Mouse (Mus musculus): Measurements from ENCODE around the gene Fat2. TPM values are rescaled to one million over a fixed set of nuclear protein-coding genes. Genes with fewer than 3 reads are reported as not detected.

Gene Fat2
- polyA plus RNA-seq, 1 experiment from 2014 or later = 0.24 TPM

DNA sequence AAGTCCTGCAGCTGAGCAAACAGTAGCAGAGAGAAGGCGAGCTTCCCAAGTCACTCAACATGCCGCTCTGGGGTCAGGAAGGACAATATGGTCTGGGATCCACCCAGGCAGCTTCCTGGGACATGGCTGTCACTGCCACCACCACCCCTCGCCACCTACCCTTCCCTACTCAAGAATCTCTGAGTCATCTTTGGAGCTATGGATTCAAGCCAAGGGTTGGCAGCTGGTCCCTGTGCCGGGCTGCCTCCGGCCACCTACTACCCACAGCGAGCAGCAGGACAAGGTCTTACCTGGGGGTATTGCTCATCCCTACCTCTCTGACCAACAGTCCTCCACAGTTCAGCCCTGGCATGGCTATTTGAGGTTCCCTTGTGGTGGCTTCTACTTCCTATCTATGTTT, 61.6 kb downstream of the Fat2 start:
- Histone ChIP-seq H3K4me2 (ENCODE audit: low read length) (no peak overlapping the region), H3K4me1 (ENCODE audit: control insufficient read depth, insufficient read depth, low read length) (no peaks in the 10 kb centered on the region), H3K4me3 (replicated peaks; ENCODE audit: low read depth, low read length) (no peak overlapping the region), H3K27ac (replicated peaks; ENCODE audit: low read depth, low read length) (no peak overlapping the region), H3K9ac (replicated peaks; ENCODE audit: low read length) (no peak overlapping the region), H3K9me3 (ENCODE audit: control insufficient read depth, low read length) (no peaks in the 10 kb centered on the region), H3K27me3 (ENCODE audit: control insufficient read depth, insufficient read depth, low read length) (no peaks in the 10 kb centered on the region), H3K36me3 (ENCODE audit: control insufficient read depth, insufficient read depth, low read length) (no peaks in the 10 kb centered on the region)
- DNase-seq (peak; percentile 1), ATAC-seq (ENCODE audit: low FRiP score, low TSS enrichment) (no peak)
- 90% methylated on average over 6 of the region's 6 CpGs for WGBS

DNA sequence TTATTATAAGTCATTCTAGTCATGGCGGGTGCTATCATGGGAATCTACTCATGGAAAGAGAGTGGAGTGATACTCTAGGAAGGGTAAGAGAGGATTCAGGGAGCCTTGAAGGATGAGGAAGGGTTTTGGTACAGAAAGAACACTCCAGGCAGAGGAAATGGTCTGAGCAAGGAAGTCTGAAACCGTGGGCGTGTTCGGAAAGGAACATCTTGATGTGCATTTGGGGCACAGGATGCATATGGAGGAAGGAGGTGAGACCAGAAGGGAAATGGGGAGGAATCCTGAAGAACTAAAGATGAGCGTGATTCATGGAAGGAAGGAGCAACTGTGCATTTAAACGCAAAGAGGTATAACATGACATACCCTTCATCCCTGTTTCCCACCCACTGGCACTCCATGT, 67.8 kb downstream of the Fat2 start:
- DNase-seq = no peak
- H3K36me3 ChIP-seq (ENCODE audit: control insufficient read depth, insufficient read depth, low read length) = no peaks in the 10 kb centered on the region
- no peak overlapping the region for H3K4me2 ChIP-seq (ENCODE audit: low read length)
- no peaks in the 10 kb centered on the region for H3K9me3 ChIP-seq (ENCODE audit: control insufficient read depth, low read length)
- H3K4me3 ChIP-seq (replicated peaks; ENCODE audit: low read depth, low read length) = no peak overlapping the region
- H3K4me1 ChIP-seq (ENCODE audit: control insufficient read depth, insufficient read depth, low read length) = no peaks in the 10 kb centered on the region
- no peaks in the 10 kb centered on the region for H3K27me3 ChIP-seq (ENCODE audit: control insufficient read depth, insufficient read depth, low read length)
- no peak overlapping the region for H3K9ac ChIP-seq (replicated peaks; ENCODE audit: low read length)
- ATAC-seq (ENCODE audit: low FRiP score, low TSS enrichment) = no peak
- 91% methylated on average over 6 of the region's 6 CpGs for WGBS
- no peak overlapping the region for H3K27ac ChIP-seq (replicated peaks; ENCODE audit: low read depth, low read length)

DNA sequence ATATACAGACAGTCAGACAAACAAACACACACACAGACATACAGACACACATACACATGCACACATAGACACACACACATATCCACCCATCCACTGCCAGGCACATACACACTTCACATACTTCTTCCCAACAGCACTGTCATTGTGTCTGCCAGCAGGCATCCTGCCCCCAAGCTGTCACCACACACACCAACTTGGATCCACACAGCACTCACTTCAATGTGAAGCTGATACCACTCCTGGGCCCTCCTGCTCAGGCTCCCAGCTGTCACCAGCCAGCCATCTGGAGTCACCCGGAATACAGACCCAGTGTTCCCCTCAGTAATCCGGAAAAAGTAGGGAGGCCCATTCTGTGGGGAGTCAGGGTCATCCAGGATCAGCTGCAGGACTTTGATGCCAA, 70.7 kb downstream of the Fat2 start:
- H3K4me1 ChIP-seq (ENCODE audit: control insufficient read depth, insufficient read depth, low read length) = no peaks in the 10 kb centered on the region
- no peaks in the 10 kb centered on the region for H3K27me3 ChIP-seq (ENCODE audit: control insufficient read depth, insufficient read depth, low read length)
- H3K9ac ChIP-seq (replicated peaks; ENCODE audit: low read length) = no peak overlapping the region
- no peak for ATAC-seq (ENCODE audit: low FRiP score, low TSS enrichment)
- H3K36me3 ChIP-seq (ENCODE audit: control insufficient read depth, insufficient read depth, low read length) = no peaks in the 10 kb centered on the region
- 54% methylated on average over 2 of the region's 2 CpGs for WGBS
- no peak overlapping the region for H3K4me3 ChIP-seq (replicated peaks; ENCODE audit: low read depth, low read length)
- no peak for DNase-seq
- no peaks in the 10 kb centered on the region for H3K9me3 ChIP-seq (ENCODE audit: control insufficient read depth, low read length)
- no peak overlapping the region for H3K27ac ChIP-seq (replicated peaks; ENCODE audit: low read depth, low read length)
- no peak overlapping the region for H3K4me2 ChIP-seq (ENCODE audit: low read length)

DNA sequence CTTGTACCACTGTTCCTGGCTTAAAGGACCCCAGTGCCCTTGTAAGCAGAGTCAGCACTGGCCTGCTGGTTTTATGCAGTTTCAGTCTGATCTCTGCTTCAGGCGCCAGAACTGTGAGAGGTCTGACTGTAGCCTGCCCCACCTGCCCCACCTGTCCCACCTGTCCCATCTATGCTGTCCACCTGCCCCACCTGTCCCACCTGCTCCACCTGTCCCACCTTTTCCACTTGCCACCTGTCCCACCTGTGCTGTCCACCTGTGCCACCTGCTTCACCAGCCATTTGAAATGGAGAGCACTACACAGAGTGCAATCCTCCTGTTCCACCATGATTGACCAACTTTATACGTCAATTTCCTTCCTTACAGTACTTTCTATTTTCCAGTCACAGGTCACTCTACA, 72.0 kb downstream of the Fat2 start:
- ATAC-seq (ENCODE audit: low FRiP score, low TSS enrichment) (no peak), DNase-seq (no peak)
- Histone ChIP-seq H3K9ac (replicated peaks; ENCODE audit: low read length) (no peak overlapping the region), H3K4me2 (ENCODE audit: low read length) (no peak overlapping the region), H3K4me3 (replicated peaks; ENCODE audit: low read depth, low read length) (no peak overlapping the region), H3K36me3 (ENCODE audit: control insufficient read depth, insufficient read depth, low read length) (no peaks in the 10 kb centered on the region), H3K4me1 (ENCODE audit: control insufficient read depth, insufficient read depth, low read length) (no peaks in the 10 kb centered on the region), H3K27me3 (ENCODE audit: control insufficient read depth, insufficient read depth, low read length) (no peaks in the 10 kb centered on the region), H3K27ac (replicated peaks; ENCODE audit: low read depth, low read length) (no peak overlapping the region), H3K9me3 (ENCODE audit: control insufficient read depth, low read length) (no peaks in the 10 kb centered on the region)
- 84% methylated on average over 2 of the region's 2 CpGs for WGBS

DNA sequence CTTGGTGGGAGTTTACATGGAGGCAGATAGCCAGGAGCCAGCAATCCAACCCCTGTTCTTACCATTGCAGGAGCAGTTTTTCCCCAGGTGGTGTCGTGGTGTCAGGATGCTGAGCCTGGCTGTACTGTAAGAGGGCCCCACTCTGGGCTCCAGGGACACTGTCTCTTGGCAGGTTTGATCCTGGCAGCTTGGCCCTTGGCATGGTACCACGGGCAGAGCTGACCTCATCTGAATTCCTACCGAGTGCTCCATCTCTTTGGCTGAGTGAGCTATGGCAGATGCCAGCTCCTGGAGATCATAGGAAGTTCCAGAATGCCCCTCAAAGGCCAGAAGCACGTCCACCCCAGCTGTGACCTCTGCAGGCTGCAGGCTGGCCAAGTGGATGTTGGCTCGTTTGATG, 74.4 kb downstream of the Fat2 start:
- no peaks in the 10 kb centered on the region for H3K4me1 ChIP-seq (ENCODE audit: control insufficient read depth, insufficient read depth, low read length)
- H3K9me3 ChIP-seq (ENCODE audit: control insufficient read depth, low read length) = no peaks in the 10 kb centered on the region
- no peaks in the 10 kb centered on the region for H3K36me3 ChIP-seq (ENCODE audit: control insufficient read depth, insufficient read depth, low read length)
- 81% methylated on average over 5 of the region's 5 CpGs for WGBS
- DNase-seq (no peak), ATAC-seq (ENCODE audit: low FRiP score, low TSS enrichment) (no peak)
- H3K9ac ChIP-seq (replicated peaks; ENCODE audit: low read length) = no peak overlapping the region
- H3K4me2 ChIP-seq (ENCODE audit: low read length) = no peak overlapping the region
- H3K27me3 ChIP-seq (ENCODE audit: control insufficient read depth, insufficient read depth, low read length) = no peaks in the 10 kb centered on the region
- H3K27ac ChIP-seq (replicated peaks; ENCODE audit: low read depth, low read length) = no peak overlapping the region
- no peak overlapping the region for H3K4me3 ChIP-seq (replicated peaks; ENCODE audit: low read depth, low read length)

DNA sequence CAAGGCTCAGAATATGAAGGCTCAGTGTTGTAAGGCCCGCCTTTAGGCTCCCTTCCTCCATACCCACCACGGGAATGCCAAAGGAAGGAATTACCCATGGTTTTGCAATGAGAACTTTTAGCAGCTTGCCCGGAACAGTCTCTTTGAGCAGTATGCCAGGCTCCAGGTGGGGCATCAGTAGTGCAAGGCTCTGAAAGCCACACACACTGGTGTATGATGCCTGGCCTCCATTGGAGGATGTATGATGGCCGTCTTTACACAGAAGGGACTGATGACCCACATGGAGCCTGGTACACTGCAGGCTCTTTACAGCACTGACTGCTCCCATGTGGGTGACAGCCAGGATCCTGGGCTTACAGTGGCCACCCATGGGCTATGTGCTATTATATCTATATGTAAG, 75.3 kb downstream of the Fat2 start:
- Histone ChIP-seq H3K27ac (replicated peaks; ENCODE audit: low read depth, low read length) (no peak overlapping the region), H3K36me3 (ENCODE audit: control insufficient read depth, insufficient read depth, low read length) (no peaks in the 10 kb centered on the region), H3K27me3 (ENCODE audit: control insufficient read depth, insufficient read depth, low read length) (no peaks in the 10 kb centered on the region), H3K4me3 (replicated peaks; ENCODE audit: low read depth, low read length) (no peak overlapping the region), H3K4me1 (ENCODE audit: control insufficient read depth, insufficient read depth, low read length) (no peaks in the 10 kb centered on the region), H3K9ac (replicated peaks; ENCODE audit: low read length) (no peak overlapping the region), H3K4me2 (ENCODE audit: low read length) (no peak overlapping the region), H3K9me3 (ENCODE audit: control insufficient read depth, low read length) (no peaks in the 10 kb centered on the region)
- DNase-seq (no peak), ATAC-seq (ENCODE audit: low FRiP score, low TSS enrichment) (no peak)
- WGBS = 92% methylated on average over 4 of the region's 4 CpGs

DNA sequence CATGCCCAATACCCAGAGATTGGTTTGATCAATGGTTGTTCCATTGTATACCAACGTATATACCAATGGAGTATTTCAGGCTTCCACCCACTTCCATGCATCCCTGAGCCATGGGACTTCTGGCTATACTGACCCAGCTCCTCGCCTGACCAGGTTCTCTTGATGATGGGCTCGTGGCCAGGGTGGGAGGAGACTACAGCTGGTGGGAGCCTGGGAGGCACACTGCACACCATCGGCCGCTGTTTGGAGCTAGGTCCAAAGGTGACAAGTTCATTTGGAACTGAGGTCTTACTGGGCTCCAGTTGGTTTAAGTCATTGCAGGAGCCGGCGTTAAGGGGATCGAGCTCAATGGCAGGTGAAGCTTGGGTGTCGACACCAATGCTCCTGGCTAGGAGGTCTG, 83.0 kb downstream of the Fat2 start:
- DNase-seq = no peak
- Histone ChIP-seq H3K4me3 (replicated peaks; ENCODE audit: low read depth, low read length) (no peak overlapping the region), H3K4me2 (ENCODE audit: low read length) (no peak overlapping the region), H3K9me3 (ENCODE audit: control insufficient read depth, low read length) (no peaks in the 10 kb centered on the region), H3K4me1 (ENCODE audit: control insufficient read depth, insufficient read depth, low read length) (no peaks in the 10 kb centered on the region), H3K27ac (replicated peaks; ENCODE audit: low read depth, low read length) (no peak overlapping the region), H3K36me3 (ENCODE audit: control insufficient read depth, insufficient read depth, low read length) (no peaks in the 10 kb centered on the region), H3K27me3 (ENCODE audit: control insufficient read depth, insufficient read depth, low read length) (no peaks in the 10 kb centered on the region), H3K9ac (replicated peaks; ENCODE audit: low read length) (no peak overlapping the region)
- WGBS = 88% methylated on average over 9 of the region's 9 CpGs
- ATAC-seq (ENCODE audit: low FRiP score, low TSS enrichment) = no peak

DNA sequence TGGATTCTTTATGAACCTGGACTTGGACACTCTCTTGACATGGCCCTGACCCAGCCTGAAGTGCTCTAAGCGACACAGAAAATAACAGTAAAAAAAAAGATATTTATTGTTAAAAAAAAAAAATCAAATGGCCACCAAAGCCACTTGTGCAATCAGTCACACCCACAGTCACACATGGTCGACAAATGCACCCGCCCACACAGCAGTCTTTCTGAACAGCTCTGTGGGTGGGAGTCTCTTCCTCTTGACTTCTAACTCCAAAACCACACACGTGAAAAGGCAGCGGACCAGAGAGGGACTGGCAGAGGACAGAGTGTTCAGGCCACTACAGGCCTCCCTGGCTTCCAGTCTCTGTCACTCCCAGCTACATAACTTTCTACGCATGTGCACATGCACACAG, 85.8 kb downstream of the Fat2 start:
- Histone ChIP-seq H3K4me1 (ENCODE audit: control insufficient read depth, insufficient read depth, low read length) (no peaks in the 10 kb centered on the region), H3K9ac (replicated peaks; ENCODE audit: low read length) (no peak overlapping the region), H3K27ac (replicated peaks; ENCODE audit: low read depth, low read length) (no peak overlapping the region), H3K4me2 (ENCODE audit: low read length) (no peak overlapping the region), H3K9me3 (ENCODE audit: control insufficient read depth, low read length) (no peaks in the 10 kb centered on the region), H3K4me3 (replicated peaks; ENCODE audit: low read depth, low read length) (no peak overlapping the region), H3K27me3 (ENCODE audit: control insufficient read depth, insufficient read depth, low read length) (no peaks in the 10 kb centered on the region), H3K36me3 (ENCODE audit: control insufficient read depth, insufficient read depth, low read length) (no peaks in the 10 kb centered on the region)
- ATAC-seq (ENCODE audit: low FRiP score, low TSS enrichment) (no peak), DNase-seq (no peak)
- 61% methylated on average over 6 of the region's 6 CpGs for WGBS

DNA sequence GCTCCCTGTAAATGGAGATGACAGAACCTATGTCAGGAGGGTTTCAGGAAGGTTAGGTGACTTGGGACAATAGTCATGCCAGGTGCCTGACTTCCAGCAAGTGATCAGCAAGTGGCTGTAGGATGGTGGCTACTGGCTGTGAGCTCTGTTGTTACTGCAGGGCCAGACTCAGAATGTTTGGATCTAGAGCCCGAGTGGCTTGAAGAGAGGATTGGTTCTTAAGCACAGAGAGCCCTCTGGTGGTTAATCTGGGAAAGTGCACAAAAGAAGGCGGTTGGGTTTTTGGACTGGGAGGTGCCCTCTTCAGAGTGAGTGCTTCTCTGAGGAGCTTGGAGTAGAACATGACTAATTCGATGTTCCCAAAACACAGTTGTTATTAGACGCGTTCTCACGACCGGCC, 95.8 kb downstream of the Fat2 start:
- no peaks in the 10 kb centered on the region for H3K4me1 ChIP-seq (ENCODE audit: control insufficient read depth, insufficient read depth, low read length)
- no peaks in the 10 kb centered on the region for H3K27me3 ChIP-seq (ENCODE audit: control insufficient read depth, insufficient read depth, low read length)
- WGBS = 69% methylated on average over 7 of the region's 7 CpGs
- H3K36me3 ChIP-seq (ENCODE audit: control insufficient read depth, insufficient read depth, low read length) = no peaks in the 10 kb centered on the region
- no peak overlapping the region for H3K27ac ChIP-seq (replicated peaks; ENCODE audit: low read depth, low read length)
- H3K9ac ChIP-seq (replicated peaks; ENCODE audit: low read length) = no peak overlapping the region
- H3K4me3 ChIP-seq (replicated peaks; ENCODE audit: low read depth, low read length) = no peak overlapping the region
- no peaks in the 10 kb centered on the region for H3K9me3 ChIP-seq (ENCODE audit: control insufficient read depth, low read length)
- H3K4me2 ChIP-seq (ENCODE audit: low read length) = no peak overlapping the region
- DNase-seq (peak; percentile 73), ATAC-seq (ENCODE audit: low FRiP score, low TSS enrichment) (no peak)
